Mouse (Mus musculus): ENCODE data around the gene Nlgn1. TPM values are rescaled to one million over a fixed set of nuclear protein-coding genes. Genes with fewer than 3 reads are reported as not detected.

Nlgn1 gene
- polyA plus RNA-seq, 1 experiment from 2014 or later = 24.7 TPM

- no peak overlapping the region for H3K9ac ChIP-seq
- no peak overlapping the region for H3K27ac ChIP-seq (replicated peaks)
- no peak overlapping the region for H3K4me3 ChIP-seq
- no peaks in the 10 kb centered on the region for H3K36me3 ChIP-seq
- H3K9me3 ChIP-seq = no peaks in the 10 kb centered on the region
- no peaks in the 10 kb centered on the region for H3K27me3 ChIP-seq
- H3K4me2 ChIP-seq = no peak overlapping the region
- no peak for ATAC-seq (ENCODE audit: low FRiP score, low read depth)
- no peaks in the 10 kb centered on the region for H3K4me1 ChIP-seq (replicated peaks)
- 74% methylated on average over 5 of the region's 5 CpGs for WGBS
These were observed 309.0 kb downstream of the Nlgn1 start for GRCm38 (mm10) chr3:26023217-26023616.

DNA sequence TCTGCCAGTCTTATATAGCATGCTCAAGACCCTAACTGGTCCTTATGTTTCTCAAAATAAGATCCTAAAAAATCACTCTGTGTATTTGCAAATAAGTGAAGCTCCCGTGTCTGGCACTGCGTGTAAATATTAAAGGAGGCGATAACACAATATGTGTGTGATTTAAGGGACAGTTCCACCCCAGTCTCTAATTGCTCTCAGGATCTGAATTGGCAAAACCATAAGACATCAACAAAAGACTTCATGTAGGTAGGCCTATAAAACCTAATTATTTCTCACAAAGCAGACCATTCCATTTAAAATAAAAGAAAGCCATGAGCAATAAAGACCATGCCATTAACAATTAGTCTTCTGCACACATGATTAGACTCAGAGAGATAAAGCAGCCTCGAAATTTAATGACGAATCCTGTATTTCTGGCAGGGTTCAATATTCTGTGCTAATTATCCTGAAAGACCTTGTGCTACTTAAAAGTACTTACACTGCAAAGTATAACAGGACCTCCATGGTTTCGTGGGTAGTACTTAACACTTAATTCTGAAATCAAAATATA, 310.6 kb downstream of the Nlgn1 start:
- H3K4me2 ChIP-seq = no peak overlapping the region
- 77% methylated on average over 6 of the region's 6 CpGs for WGBS
- no peak overlapping the region for H3K9ac ChIP-seq
- no peak for ATAC-seq (ENCODE audit: low FRiP score, low read depth)
- H3K27me3 ChIP-seq = no peaks in the 10 kb centered on the region
- H3K4me3 ChIP-seq = no peak overlapping the region
- no peaks in the 10 kb centered on the region for H3K9me3 ChIP-seq
- no peak overlapping the region for H3K27ac ChIP-seq (replicated peaks)
- no peaks in the 10 kb centered on the region for H3K4me1 ChIP-seq (replicated peaks)
- H3K36me3 ChIP-seq = no peaks in the 10 kb centered on the region

- no peaks in the 10 kb centered on the region for H3K36me3 ChIP-seq
- H3K4me3 ChIP-seq = no peak overlapping the region
- ATAC-seq (ENCODE audit: low FRiP score, low read depth) = no peak
- H3K27ac ChIP-seq (replicated peaks) = no peak overlapping the region
- H3K4me1 ChIP-seq (replicated peaks) = no peaks in the 10 kb centered on the region
- H3K4me2 ChIP-seq = no peak overlapping the region
- H3K9me3 ChIP-seq = no peaks in the 10 kb centered on the region
- H3K27me3 ChIP-seq = no peaks in the 10 kb centered on the region
- H3K9ac ChIP-seq = no peak overlapping the region
- WGBS = 37% methylated on average over 4 of the region's 4 CpGs
These were observed 320.8 kb downstream of the Nlgn1 start for GRCm38 (mm10) chr3:26011310-26012078.

DNA sequence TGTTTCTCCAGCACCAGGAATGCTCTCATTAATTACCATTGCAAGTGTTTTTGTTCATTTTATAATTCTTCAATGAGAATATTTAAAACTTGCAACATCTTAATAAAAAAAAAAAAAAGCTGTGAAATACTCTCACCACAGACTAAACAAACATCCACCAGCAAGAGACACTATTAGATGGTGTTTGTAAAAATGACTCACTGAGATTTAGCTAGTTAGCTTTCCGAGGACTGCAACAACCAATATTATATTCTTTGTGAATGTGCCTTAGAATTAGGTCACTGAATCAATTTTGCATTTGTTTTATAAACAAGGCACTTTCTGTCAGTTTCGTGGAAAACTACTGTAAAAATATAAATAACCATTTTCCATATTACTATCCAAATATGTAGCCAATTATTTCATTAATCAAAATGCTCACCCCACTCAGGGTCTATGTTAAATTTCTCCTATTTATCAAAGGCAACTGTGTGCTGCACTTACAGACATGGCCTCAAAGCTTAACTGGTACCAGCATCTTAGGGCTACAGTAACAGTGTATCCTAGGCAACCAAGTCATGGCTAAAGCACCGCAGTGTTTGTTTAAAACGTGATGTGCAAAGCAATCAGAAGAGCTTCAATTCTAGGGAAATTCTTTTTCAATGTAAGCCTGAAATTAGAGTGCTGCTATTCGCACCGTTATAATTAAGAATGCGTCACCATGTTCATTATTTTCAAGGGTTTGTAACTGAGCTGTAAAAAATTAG, 329.2 kb downstream of the Nlgn1 start:
- Histone ChIP-seq H3K36me3 (no peaks in the 10 kb centered on the region), H3K9me3 (no peaks in the 10 kb centered on the region), H3K4me3 (no peak overlapping the region), H3K9ac (no peak overlapping the region), H3K27ac (replicated peaks) (no peak overlapping the region; the same call in 1 of the 2 replicates), H3K27me3 (no peaks in the 10 kb centered on the region), H3K4me1 (replicated peaks) (no peaks in the 10 kb centered on the region), H3K4me2 (no peak overlapping the region)
- WGBS = 22% methylated on average over 7 of the region's 7 CpGs
- peak; percentile 88; the same call in 1 of the 2 replicates for ATAC-seq (ENCODE audit: low FRiP score, low read depth)

GRCm38 (mm10) chr3:26002367-26002766, 329.9 kb downstream of the Nlgn1 start:
- Histone ChIP-seq H3K9me3 (no peaks in the 10 kb centered on the region), H3K4me1 (replicated peaks) (no peaks in the 10 kb centered on the region), H3K9ac (no peak overlapping the region), H3K4me3 (no peak overlapping the region), H3K4me2 (no peak overlapping the region), H3K36me3 (no peaks in the 10 kb centered on the region), H3K27ac (replicated peaks) (no peak overlapping the region), H3K27me3 (no peaks in the 10 kb centered on the region)
- no peak for ATAC-seq (ENCODE audit: low FRiP score, low read depth)
- WGBS = 28% methylated on average over 2 of the region's 2 CpGs

DNA sequence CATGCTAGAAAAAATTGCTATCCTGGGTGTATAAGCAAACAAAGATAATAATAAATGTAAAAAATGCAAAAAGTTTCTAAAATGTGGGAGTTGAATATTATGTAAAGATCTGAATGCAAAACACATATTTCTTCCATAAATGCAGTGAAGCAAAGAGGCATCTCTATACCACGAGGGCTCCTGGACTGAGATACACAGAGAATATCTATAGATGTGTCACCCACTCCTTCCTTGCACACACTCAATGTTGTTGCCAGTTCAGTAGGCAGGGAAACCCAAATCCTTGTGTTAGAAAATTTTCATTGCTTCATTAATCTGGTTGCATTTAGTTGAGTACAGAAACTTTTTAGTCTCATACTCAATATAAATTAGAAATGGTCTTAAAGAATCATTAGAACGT, 364.7 kb downstream of the Nlgn1 start:
- no peak overlapping the region for H3K4me2 ChIP-seq
- 90% methylated on average over 2 of the region's 2 CpGs for WGBS
- no peak overlapping the region for H3K27ac ChIP-seq (replicated peaks)
- H3K9ac ChIP-seq = no peak overlapping the region
- H3K4me1 ChIP-seq (replicated peaks) = no peaks in the 10 kb centered on the region
- H3K4me3 ChIP-seq = no peak overlapping the region
- no peak for ATAC-seq (ENCODE audit: low FRiP score, low read depth)
- H3K36me3 ChIP-seq = no peaks in the 10 kb centered on the region
- H3K9me3 ChIP-seq = no peaks in the 10 kb centered on the region
- no peaks in the 10 kb centered on the region for H3K27me3 ChIP-seq

DNA sequence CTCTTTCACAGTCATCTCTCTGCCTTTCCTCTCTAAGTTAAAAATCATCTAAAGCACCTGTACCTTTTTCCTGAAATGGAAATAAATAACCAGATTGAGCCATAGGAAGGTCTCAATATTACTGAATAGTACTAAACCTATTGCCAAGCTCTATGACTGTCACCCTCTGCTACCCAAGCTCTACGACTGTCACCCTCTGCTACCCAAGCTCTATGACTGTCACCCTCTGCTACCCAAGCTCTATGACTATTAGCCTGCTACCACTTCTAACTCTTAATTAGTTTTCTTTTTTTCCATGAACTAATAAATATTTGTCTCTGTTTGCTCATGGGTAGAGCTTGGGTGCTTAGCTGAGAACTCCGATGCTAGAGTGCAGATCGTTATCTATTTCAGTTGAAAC, 368.0 kb downstream of the Nlgn1 start:
- Histone ChIP-seq H3K9ac (no peak overlapping the region), H3K4me2 (no peak overlapping the region), H3K36me3 (no peaks in the 10 kb centered on the region), H3K27me3 (no peaks in the 10 kb centered on the region), H3K4me1 (replicated peaks) (no peaks in the 10 kb centered on the region), H3K9me3 (no peaks in the 10 kb centered on the region), H3K27ac (replicated peaks) (no peak overlapping the region), H3K4me3 (no peak overlapping the region)
- no peak for ATAC-seq (ENCODE audit: low FRiP score, low read depth)
- WGBS = 78% methylated on average over 3 of the region's 3 CpGs

GRCm38 (mm10) chr3:25963568-25963967, 368.7 kb downstream of the Nlgn1 start:
- H3K9ac ChIP-seq = no peak overlapping the region
- ATAC-seq (ENCODE audit: low FRiP score, low read depth) = peak; percentile 54; the same call in 1 of the 2 replicates
- H3K4me3 ChIP-seq = no peak overlapping the region
- WGBS = 58% methylated on average over 2 of the region's 2 CpGs
- H3K4me1 ChIP-seq (replicated peaks) = no peaks in the 10 kb centered on the region
- H3K9me3 ChIP-seq = no peaks in the 10 kb centered on the region
- no peak overlapping the region for H3K27ac ChIP-seq (replicated peaks)
- H3K36me3 ChIP-seq = no peaks in the 10 kb centered on the region
- no peaks in the 10 kb centered on the region for H3K27me3 ChIP-seq
- no peak overlapping the region for H3K4me2 ChIP-seq

GRCm38 (mm10) chr3:25916535-25916934, 415.7 kb downstream of the Nlgn1 start:
- no peak for ATAC-seq (ENCODE audit: low FRiP score, low read depth)
- 64% methylated on average over 5 of the region's 5 CpGs for WGBS
- Histone ChIP-seq H3K4me2 (no peak overlapping the region), H3K4me3 (no peak overlapping the region), H3K27me3 (no peaks in the 10 kb centered on the region), H3K9ac (no peak overlapping the region), H3K9me3 (no peaks in the 10 kb centered on the region), H3K27ac (replicated peaks) (no peak overlapping the region), H3K4me1 (replicated peaks) (no peaks in the 10 kb centered on the region), H3K36me3 (no peaks in the 10 kb centered on the region)

GRCm38 (mm10) chr3:25914365-25915065, 417.7 kb downstream of the Nlgn1 start:
- Histone ChIP-seq H3K27me3 (no peaks in the 10 kb centered on the region), H3K4me3 (no peak overlapping the region), H3K36me3 (no peaks in the 10 kb centered on the region), H3K9ac (no peak overlapping the region), H3K4me1 (replicated peaks) (no peaks in the 10 kb centered on the region), H3K9me3 (no peaks in the 10 kb centered on the region), H3K27ac (replicated peaks) (no peak overlapping the region), H3K4me2 (no peak overlapping the region)
- ATAC-seq (ENCODE audit: low FRiP score, low read depth) = peak; percentile 45; the same call in 1 of the 2 replicates
- 59% methylated on average over 2 of the region's 2 CpGs for WGBS

DNA sequence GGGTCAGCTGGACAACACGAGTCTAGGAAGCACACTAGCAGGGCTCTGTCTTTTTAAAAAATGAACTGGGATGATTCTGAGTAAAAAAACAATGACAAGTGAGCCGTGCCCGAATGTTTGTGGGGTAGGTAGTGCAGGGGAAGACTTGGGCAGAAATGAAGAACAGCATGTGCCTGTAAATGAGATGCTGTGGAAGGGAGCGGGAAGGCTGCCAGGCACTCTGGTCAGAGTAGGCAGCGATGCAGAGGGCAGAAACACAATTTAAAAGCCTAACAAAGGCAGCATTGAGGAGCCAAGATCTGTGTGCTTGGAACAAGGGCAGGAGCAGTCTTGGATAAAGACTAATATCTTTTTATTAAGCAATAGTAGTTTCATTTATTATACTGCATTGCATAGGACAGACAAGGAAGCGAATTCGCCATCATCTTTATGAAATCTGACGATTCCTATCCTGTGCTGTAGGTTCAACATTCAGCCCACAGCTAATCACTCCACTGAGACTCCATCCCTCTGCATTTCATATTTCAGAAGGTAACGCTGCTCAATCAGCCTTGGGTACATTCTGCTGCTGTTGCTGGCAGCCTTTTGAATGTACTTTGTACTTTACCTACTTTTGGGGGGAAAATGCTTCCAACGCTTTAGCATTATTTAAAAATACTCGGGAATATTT, 429.0 kb downstream of the Nlgn1 start:
- peak; percentile 85; the same call in 1 of the 2 replicates for ATAC-seq (ENCODE audit: low FRiP score, low read depth)
- Histone ChIP-seq H3K4me3 (no peak overlapping the region), H3K4me2 (no peak overlapping the region), H3K36me3 (no peaks in the 10 kb centered on the region), H3K4me1 (replicated peaks) (no peaks in the 10 kb centered on the region), H3K9ac (no peak overlapping the region), H3K27ac (replicated peaks) (peak overlapping the region; percentile 56), H3K27me3 (no peaks in the 10 kb centered on the region), H3K9me3 (0 out of 2 replicates have a peak, but pooled peaks cover 6% of the 10 kb centered on the region)
- 61% methylated on average over 11 of the region's 11 CpGs for WGBS
